Mouse (Mus musculus) embryonic facial prominence, embryonic 11.5 days (tissue): Measurements from ENCODE around the gene Mrps26. TPM values are rescaled to one million over a fixed set of nuclear protein-coding genes. Genes with fewer than 3 reads are reported as not detected.
"Not testable (repeated sequence)": the region's sequence is repeated elsewhere in the genome, so short reads cannot be mapped to it uniquely, and the experiment has no call there.

Experiments used
- ATAC-seq: fragments of 200-750 bp; cut with Nextera tagmentation; replicated peaks from 2 replicates; pipeline ENCODE4 v1.8.0; 2017; ENCODE audit warnings: low read depth; ENCODE audit not compliant: insufficient number of reproducible peaks, low FRiP score, low TSS enrichment
- DNase-seq: peaks from one replicate; pipeline ENCODE4 v3.0.0-alpha.2; 2015; ENCODE audit warnings: low spot score
- H3K27ac ChIP-seq: fragments of 300-500 bp; sonication (generic); replicated peaks from 2 replicates; pipeline ENCODE4 v1.5.1; 2014; ENCODE audit warnings: mild to moderate bottlenecking, low read depth, low read length, control low read depth
- H3K27me3 ChIP-seq: fragments of 300-500 bp; sonication (generic); 2 replicates; pipeline ENCODE4 v1.6.1; 2014; ENCODE audit warnings: mild to moderate bottlenecking, low read length, moderate library complexity, mixed read lengths; ENCODE audit not compliant: control insufficient read depth, insufficient read depth
- H3K36me3 ChIP-seq: fragments of 300-500 bp; sonication (generic); replicated peaks from 2 replicates; pipeline ENCODE4 v1.6.1; 2014; ENCODE audit warnings: low read depth, mild to moderate bottlenecking, low read length, moderate library complexity, mixed read lengths; ENCODE audit not compliant: control insufficient read depth, insufficient read depth
- H3K4me1 ChIP-seq: fragments of 300-500 bp; sonication (generic); 2 replicates; pipeline ENCODE4 v1.6.1; 2014; ENCODE audit warnings: low read length, mixed read lengths; ENCODE audit not compliant: control insufficient read depth, insufficient read depth
- H3K4me2 ChIP-seq: fragments of 300-500 bp; sonication (generic); 2 replicates; pipeline ENCODE4 v1.6.1; 2014; ENCODE audit warnings: low read depth, mild to moderate bottlenecking, control low read depth, low read length, moderate library complexity
- H3K4me3 ChIP-seq: fragments of 300-500 bp; sonication (generic); 2 replicates; pipeline ENCODE4 v1.5.1; 2014; ENCODE audit warnings: low read depth, low read length, control low read depth
- H3K9ac ChIP-seq: fragments of 300-500 bp; sonication (generic); replicated peaks from 2 replicates; pipeline ENCODE4 v1.6.1; 2014; ENCODE audit warnings: mild to moderate bottlenecking, control low read depth, low read length
- H3K9me3 ChIP-seq: fragments of 300-500 bp; sonication (generic); replicated peaks from 2 replicates; pipeline ENCODE4 v1.6.1; 2016; ENCODE audit warnings: mild to moderate bottlenecking, low read length, inconsistent platforms, mixed read lengths; ENCODE audit not compliant: control insufficient read depth
- WGBS: fragments of 180-500 bp; shearing (Covaris S2); extraction: QIAGEN DNeasy Blood & Tissue Kit; methylation state at CpG from one replicate; pipeline ENCODE4 v1.1.7; 2014; 5-methylcytosine and 5-hydroxymethylcytosine counted together
- polyA plus RNA-seq: library from polyadenylated mRNA; unstranded; fragments of >200 nt; fragmentation: Nextera tagmentation; extraction: Ambion mirVana; gene quantifications from 2 replicates; pipeline ENCODE4 v1.2.1, GENCODE M21; 2014

The Mrps26 gene
- polyA plus RNA-seq, 1 experiment from 2014 or later, result 77.4 TPM

DNA sequence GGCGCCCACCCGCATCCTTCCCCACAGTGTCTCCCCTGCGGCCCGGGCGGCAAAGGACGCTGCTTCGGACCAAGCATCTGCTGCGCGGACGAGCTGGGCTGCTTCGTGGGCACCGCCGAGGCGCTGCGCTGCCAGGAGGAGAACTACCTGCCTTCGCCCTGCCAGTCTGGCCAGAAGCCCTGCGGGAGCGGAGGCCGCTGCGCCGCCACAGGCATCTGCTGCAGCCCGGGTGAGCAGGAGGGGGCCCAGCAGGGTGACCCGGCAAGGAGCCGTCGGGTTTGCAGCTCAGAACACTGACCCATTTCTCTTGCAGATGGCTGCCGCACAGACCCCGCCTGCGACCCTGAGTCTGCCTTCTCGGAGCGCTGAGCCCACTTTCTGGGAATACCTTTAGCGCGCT lies 13.0 kb downstream of the Mrps26 start:
- not testable (repeated sequence) for H3K4me1 ChIP-seq, H3K36me3 ChIP-seq, H3K9ac ChIP-seq, H3K27ac ChIP-seq, DNase-seq, ATAC-seq, H3K9me3 ChIP-seq
- peak overlapping the region; percentile 51 for H3K4me2 ChIP-seq
- peaks cover 58% of the 10 kb centered on the region for H3K27me3 ChIP-seq
- H3K4me3 ChIP-seq, result peak overlapping the region; percentile 24
- 2% methylated on average over 27 of the region's 32 CpGs for WGBS

- no peak overlapping the region for H3K27ac ChIP-seq
- peak overlapping the region; percentile 24; the same call in 1 of the 2 replicates for H3K4me3 ChIP-seq
- H3K9me3 ChIP-seq, result no peaks in the 10 kb centered on the region
- WGBS, result 2% methylated on average over 9 of the region's 9 CpGs
- no peaks in the 10 kb centered on the region for H3K36me3 ChIP-seq
- peaks cover 6% of the 10 kb centered on the region; the same call in 1 of the 2 replicates for H3K4me1 ChIP-seq
- DNase-seq (no peak), ATAC-seq (no peak)
- H3K27me3 ChIP-seq, result peaks cover 63% of the 10 kb centered on the region
- no peak overlapping the region; the same call in 1 of the 2 replicates for H3K9ac ChIP-seq
- H3K4me2 ChIP-seq, result peak overlapping the region; percentile 51
Observed at GRCm38 (mm10) chr2:130577021-130577420, 13.5 kb downstream of the Mrps26 start.

GRCm38 (mm10) chr2:130577632-130578031 lies 14.1 kb downstream of the Mrps26 start:
- 5% methylated on average over 12 of the region's 12 CpGs for WGBS
- ATAC-seq (no peak), DNase-seq (peak; percentile 38)

DNA sequence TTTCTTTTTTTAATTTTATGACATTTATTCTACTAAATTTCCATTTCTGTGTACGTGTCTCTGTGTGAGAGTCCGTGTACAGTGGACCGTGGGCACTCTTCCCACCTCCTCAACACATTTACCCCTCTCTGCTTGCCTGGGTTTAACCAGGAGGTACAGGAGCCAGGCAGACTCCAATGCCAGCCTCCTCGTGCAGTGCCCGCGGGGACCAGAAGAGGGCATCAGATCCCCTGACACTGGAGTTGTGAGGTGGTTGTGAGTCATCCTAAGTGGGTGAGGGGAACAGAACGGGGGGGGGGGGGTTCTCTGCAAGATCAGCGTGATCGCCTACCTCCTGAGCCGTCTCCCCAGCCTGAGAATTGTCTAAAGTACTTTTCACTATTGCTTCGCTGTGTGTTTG lies 14.6 kb downstream of the Mrps26 start:
- Histone ChIP-seq H3K4me1 (peaks cover 6% of the 10 kb centered on the region; the same call in 1 of the 2 replicates), H3K27ac (no peak overlapping the region), H3K36me3 (no peaks in the 10 kb centered on the region), H3K4me2 (no peak overlapping the region), H3K9ac (no peak overlapping the region), H3K4me3 (no peak overlapping the region), H3K9me3 (no peaks in the 10 kb centered on the region), H3K27me3 (peaks cover 73% of the 10 kb centered on the region)
- ATAC-seq, result no peak
- 7% methylated on average over 9 of the region's 11 CpGs for WGBS
- peak; percentile 59 for DNase-seq

More at GRCm38 (mm10) chr2:130577632-130578031, 14.1 kb downstream of the Mrps26 start:
- no peak overlapping the region for H3K27ac ChIP-seq
- no peak overlapping the region for H3K9ac ChIP-seq
- H3K9me3 ChIP-seq, result no peaks in the 10 kb centered on the region
- H3K27me3 ChIP-seq, result peaks cover 69% of the 10 kb centered on the region
- H3K4me3 ChIP-seq, result no peak overlapping the region
- H3K36me3 ChIP-seq, result no peaks in the 10 kb centered on the region
- peaks cover 6% of the 10 kb centered on the region; the same call in 1 of the 2 replicates for H3K4me1 ChIP-seq
- H3K4me2 ChIP-seq, result peak overlapping the region; percentile 30; the same call in 1 of the 2 replicates

GRCm38 (mm10) chr2:130579791-130580190 lies 16.2 kb downstream of the Mrps26 start:
- DNase-seq, result no peak
- ATAC-seq, result no peak
- H3K4me2 ChIP-seq, result no peak overlapping the region
- H3K4me3 ChIP-seq, result no peak overlapping the region
- no peak overlapping the region for H3K27ac ChIP-seq
- H3K9ac ChIP-seq, result no peak overlapping the region
- H3K27me3 ChIP-seq, result peaks cover 73% of the 10 kb centered on the region
- H3K4me1 ChIP-seq, result peaks cover 6% of the 10 kb centered on the region; the same call in 1 of the 2 replicates
- WGBS, result 4% methylated on average over 8 of the region's 8 CpGs
- H3K9me3 ChIP-seq, result no peaks in the 10 kb centered on the region
- no peaks in the 10 kb centered on the region for H3K36me3 ChIP-seq

- 2% methylated on average over 15 of the region's 16 CpGs for WGBS
- DNase-seq, result no peak
- Histone ChIP-seq H3K9ac (no peak overlapping the region), H3K27me3 (peaks cover 62% of the 10 kb centered on the region), H3K4me1 (peaks cover 6% of the 10 kb centered on the region; the same call in 1 of the 2 replicates), H3K27ac (no peak overlapping the region), H3K9me3 (no peaks in the 10 kb centered on the region), H3K4me3 (peak overlapping the region; percentile 21), H3K4me2 (peak overlapping the region; percentile 34), H3K36me3 (no peaks in the 10 kb centered on the region)
- no peak for ATAC-seq
Observed at GRCm38 (mm10) chr2:130581201-130581600, 17.7 kb downstream of the Mrps26 start.

GRCm38 (mm10) chr2:130582552-130582951 lies 19.0 kb downstream of the Mrps26 start, which contains the start of gene Avp:
Gene Avp (minus strand): TSS chr2:130582554.
- Histone ChIP-seq H3K4me1 (peaks cover 6% of the 10 kb centered on the region; the same call in 1 of the 2 replicates), H3K36me3 (no peaks in the 10 kb centered on the region), H3K9me3 (no peaks in the 10 kb centered on the region), H3K27ac (no peak within 1 kb of the TSS), H3K4me3 (no peak within 1 kb of the TSS), H3K27me3 (peaks cover 51% of the 10 kb centered on the region), H3K4me2 (no peak within 1 kb of the TSS), H3K9ac (no peak within 1 kb of the TSS)
- DNase-seq (no peak), ATAC-seq (no peak)
- 34% methylated on average over 10 of the region's 10 CpGs for WGBS

GRCm38 (mm10) chr2:130583902-130584560 lies 20.5 kb downstream of the Mrps26 start:
- Histone ChIP-seq H3K27ac (no peak overlapping the region), H3K36me3 (no peaks in the 10 kb centered on the region), H3K27me3 (peaks cover 39% of the 10 kb centered on the region), H3K9ac (no peak overlapping the region), H3K4me3 (no peak overlapping the region), H3K9me3 (no peaks in the 10 kb centered on the region), H3K4me1 (peaks cover 6% of the 10 kb centered on the region; the same call in 1 of the 2 replicates), H3K4me2 (no peak overlapping the region)
- 84% methylated on average over 10 of the region's 10 CpGs for WGBS
- ATAC-seq (no peak), DNase-seq (no peak)
